Mouse (Mus musculus) kidney, adult 2 months (tissue): ENCODE measurements around the gene Celf3.

Experiments used
- CTCF ChIP-seq: fragments of 200-500 bp; conservative IDR thresholded peaks from 2 replicates; pipeline ENCODE4 v1.5.1; 2011; ENCODE audit warnings: low read depth, mild to moderate bottlenecking, control low read depth, low read length, moderate library complexity, mixed read lengths; ENCODE audit not compliant: insufficient read depth, insufficient read length
- POLR2A ChIP-seq: fragments of 200-500 bp; IDR thresholded peaks from one replicate; pipeline ENCODE4 v1.6.1; 2011; ENCODE audit warnings: low read depth, low read length, control low read depth

- TF ChIP-seq POLR2A (no peak), CTCF (peak; percentile 82)
These were observed 21.5 kb upstream of the Celf3 start for GRCm38 (mm10) chr3:94456529-94457000.
